ENCODE assay signal across 24 mouse cellular contexts in genomic region chr13:24486403-24486802, GRCm38 (mm10).
DNase-seq lines count a peak whose midpoint lies in the region; ATAC-seq and TF ChIP-seq lines count a peak whose summit lies in the region.
"Had no signal": no experiment of that assay in that cellular context is flagged by ENCODE, and none has a peak within 500 bp of the region (broad histone marks: within the 10 kb centered on the region; RNA-seq: fewer than 3 reads in every experiment).

No protein-coding gene starts in this region.

- H3K36me3 ChIP-seq in spleen, adult 2 months (ENCODE audit: control insufficient read depth, insufficient read depth, low read length): no peaks in the 10 kb centered on the region
- H3K36me3 ChIP-seq in liver, embryonic 16.5 days (ENCODE audit: control insufficient read depth, insufficient read depth): no peaks in the 10 kb centered on the region
- H3K36me3 ChIP-seq: embryonic facial prominence, embryonic 12.5 days; heart, embryonic 12.5 days; hindbrain, embryonic 15.5 days; lung, embryonic 15.5 days; midbrain, embryonic 13.5 days had no signal

- H3K9me3 ChIP-seq in liver, embryonic 16.5 days (replicated peaks; ENCODE audit: control insufficient read depth, low read length): no peaks in the 10 kb centered on the region
- H3K9me3 ChIP-seq: embryonic facial prominence, embryonic 12.5 days; heart, embryonic 12.5 days; hindbrain, embryonic 15.5 days; lung, embryonic 15.5 days; megakaryocyte, embryonic 14.5 days; midbrain, embryonic 13.5 days had no signal

- ATAC-seq in liver, embryonic 16.5 days (ENCODE audit: low read depth): peak; percentile 21; the same call in 1 of the 2 replicates
- ATAC-seq: forebrain, embryonic 14.5 days; midbrain, embryonic 13.5 days had no signal

- 30% methylated on average over 6 of the region's 6 CpGs for WGBS in spleen, adult 2 months
- 26% methylated on average over 6 of the region's 6 CpGs for WGBS in bone marrow, adult 2 months
- WGBS in liver, embryonic 16.5 days (ENCODE audit: insufficient replicate concordance): 26% methylated on average over 6 of the region's 6 CpGs

- no peak overlapping the region for H3K4me3 ChIP-seq in spleen, adult 2 months (ENCODE audit: extremely low read depth, insufficient read depth, insufficient read length)
- H3K4me3 ChIP-seq in bone marrow, adult 2 months (replicated peaks; ENCODE audit: control insufficient read depth, low read depth, low read length): no peak overlapping the region
- no peak overlapping the region for H3K4me3 ChIP-seq in liver, embryonic 16.5 days (ENCODE audit: low read depth, low read length)
- H3K4me3 ChIP-seq: embryonic facial prominence, embryonic 12.5 days; heart, embryonic 12.5 days; hindbrain, embryonic 15.5 days; lung, embryonic 15.5 days; megakaryocyte, embryonic 14.5 days; midbrain, embryonic 13.5 days had no signal

- H3K4me1 ChIP-seq in spleen, adult 2 months (ENCODE audit: control insufficient read depth, insufficient read depth, insufficient read length): peaks cover 11% of the 10 kb centered on the region; the same call in 1 of the 2 replicates
- H3K4me1 ChIP-seq in bone marrow, adult 2 months (ENCODE audit: control insufficient read depth, insufficient read depth, low read length): peaks cover 2% of the 10 kb centered on the region
- H3K4me1 ChIP-seq in liver, embryonic 16.5 days (ENCODE audit: control insufficient read depth, low read depth, low read length): peaks cover 1% of the 10 kb centered on the region
- H3K4me1 ChIP-seq: lung, embryonic 15.5 days had no signal

- TF ChIP-seq CTCF in spleen, adult 2 months (IDR thresholded peaks at IDR 0.05; ENCODE audit: extremely low read depth, insufficient read depth, insufficient read length, insufficient replicate concordance): no peak
- no peak for TF ChIP-seq CTCF in bone marrow, adult 2 months (IDR thresholded peaks at IDR 0.05; ENCODE audit: control insufficient read depth, insufficient read depth, low read length)

- H3K9ac ChIP-seq in liver, embryonic 16.5 days (ENCODE audit: low read depth, low read length): no peak overlapping the region
- H3K9ac ChIP-seq: embryonic facial prominence, embryonic 12.5 days; heart, embryonic 12.5 days; hindbrain, embryonic 15.5 days; lung, embryonic 15.5 days; midbrain, embryonic 13.5 days had no signal

- H3K4me2 ChIP-seq in liver, embryonic 16.5 days (ENCODE audit: low read depth, low read length): no peak overlapping the region
- H3K4me2 ChIP-seq: embryonic facial prominence, embryonic 12.5 days; heart, embryonic 12.5 days; hindbrain, embryonic 15.5 days; lung, embryonic 15.5 days; midbrain, embryonic 13.5 days had no signal

- intact Hi-C loops in heart, postnatal 14 days (cut with DNase I): no loop called here

- no peak for DNase-seq in spleen, adult 2 months (ENCODE audit: low read depth in 1 of 2, low spot score in 2 of 2)
- DNase-seq in spleen, adult 12 weeks (ENCODE audit: low spot score): no peak
- no peak for DNase-seq in heart, postnatal 14 days
- no peak for DNase-seq in urinary bladder, postnatal 4 days (ENCODE audit: low spot score in 2 of 2)
- no peak for DNase-seq in retina, postnatal 1 day
- DNase-seq: adrenal gland, postnatal 14 days; cerebellum, adult 8-10 months; cerebellum, postnatal 25 days; embryo, embryonic 11 days; gastrocnemius, postnatal 25 days; heart, adult 18-20 months; kidney, adult 11 months; kidney, postnatal 14 days; right cerebral cortex, postnatal 14 days; thymus, postnatal 4 days had no signal

- TF ChIP-seq POLR2A in spleen, adult 2 months (IDR thresholded peaks at IDR 0.05; ENCODE audit: low read depth, low read length): no peak
- no peak for TF ChIP-seq POLR2A in bone marrow, adult 2 months (IDR thresholded peaks at IDR 0.05; ENCODE audit: borderline replicate concordance, control insufficient read depth, low read depth, low read length)

- H3K27ac ChIP-seq in spleen, adult 2 months (ENCODE audit: insufficient read depth, low read length): peak overlapping the region; percentile 10; the same call in 1 of the 2 replicates
- peak overlapping the region; percentile 24; the same call in 1 of the 2 replicates for H3K27ac ChIP-seq in bone marrow, adult 2 months (ENCODE audit: control insufficient read depth, insufficient read depth, low read depth, low read length, poor library complexity)
- H3K27ac ChIP-seq in liver, embryonic 16.5 days (ENCODE audit: low read length): no peak overlapping the region
- H3K27ac ChIP-seq: embryonic facial prominence, embryonic 12.5 days; hindbrain, embryonic 15.5 days; lung, embryonic 15.5 days; midbrain, embryonic 13.5 days had no signal

- no peaks in the 10 kb centered on the region for H3K27me3 ChIP-seq in spleen, adult 2 months (ENCODE audit: control insufficient read depth, insufficient read depth, low read length)
- H3K27me3 ChIP-seq in liver, embryonic 16.5 days (ENCODE audit: control insufficient read depth, insufficient read depth, low read depth, low read length): no peaks in the 10 kb centered on the region
- H3K27me3 ChIP-seq: embryonic facial prominence, embryonic 12.5 days; heart, embryonic 12.5 days; hindbrain, embryonic 15.5 days; lung, embryonic 15.5 days; megakaryocyte, embryonic 14.5 days; midbrain, embryonic 13.5 days had no signal
